Mouse (Mus musculus) MEL (cell line): ENCODE measurements around the gene Cabs1. TPM values are rescaled to one million over a fixed set of nuclear protein-coding genes. Genes with fewer than 3 reads are reported as not detected.

Source experiments
- DNase-seq: peaks from one replicate; pipeline ENCODE4 v3.0.0; 2011; ENCODE audit warnings: low read depth, low spot score
- H3K27ac ChIP-seq: 2 replicates; pipeline ENCODE4 v1.5.1; 2012; ENCODE audit warnings: low read depth, mild to moderate bottlenecking, control low read depth, low read length, moderate library complexity; ENCODE audit not compliant: control insufficient read depth
- H3K27me3 ChIP-seq, 2 experiments: fragments of 150-350 bp in 1 of 2; sonication (generic) in 1 of 2; 2 replicates each; pipeline ENCODE4 v1.6.1; 2012; ENCODE audit warnings: low read length in 2 of 2, mild to moderate bottlenecking in 2 of 2, improper control_type of control experiment in 1 of 2, moderate library complexity in 1 of 2; ENCODE audit not compliant: insufficient read depth in 2 of 2, control insufficient read depth in 1 of 2
- H3K36me3 ChIP-seq, 2 experiments: 2 replicates each; pipeline ENCODE4 v1.6.1; 2012 to 2014; ENCODE audit warnings: low read length in 2 of 2, improper control_type of control experiment in 1 of 2, inconsistent platforms in 1 of 2, mild to moderate bottlenecking in 1 of 2; ENCODE audit not compliant: insufficient read depth in 2 of 2, control insufficient read depth in 1 of 2
- H3K4me1 ChIP-seq, 2 experiments: fragments of 150-350 bp in 1 of 2; sonication (generic) in 1 of 2; 2 replicates each; pipeline ENCODE4 v1.6.1; 2012; ENCODE audit warnings: low read length in 2 of 2, improper control_type of control experiment in 1 of 2, mild to moderate bottlenecking in 1 of 2; ENCODE audit not compliant: insufficient read depth in 2 of 2, control insufficient read depth in 1 of 2
- H3K4me3 ChIP-seq, 2 experiments: fragments of 150-350 bp in 1 of 2; sonication (generic) in 1 of 2; 2 replicates each; pipeline ENCODE4 v1.5.1; 2012; ENCODE audit warnings: low read depth in 2 of 2, low read length in 2 of 2, mild to moderate bottlenecking in 2 of 2, moderate library complexity in 2 of 2, control low read depth in 1 of 2, improper control_type of control experiment in 1 of 2; ENCODE audit not compliant: control insufficient read depth in 1 of 2, insufficient read depth in 1 of 2
- H3K79me2 ChIP-seq: 2 replicates; pipeline ENCODE4 v1.6.1; 2012; ENCODE audit warnings: mild to moderate bottlenecking, low read length, moderate library complexity; ENCODE audit not compliant: control insufficient read depth, poor library complexity, insufficient read depth
- H3K9ac ChIP-seq: 2 replicates; pipeline ENCODE4 v1.6.1; 2012; ENCODE audit warnings: low read depth, mild to moderate bottlenecking, control low read depth, low read length, moderate library complexity; ENCODE audit not compliant: control insufficient read depth, poor library complexity, severe bottlenecking
- H3K9me3 ChIP-seq: fragments of 150-350 bp; sonication (generic); replicated peaks from 2 replicates; pipeline ENCODE4 v1.6.1; 2012; ENCODE audit warnings: mild to moderate bottlenecking, low read length, improper control_type of control experiment, moderate library complexity; ENCODE audit not compliant: insufficient read depth
- CHD1 ChIP-seq: IDR thresholded peaks from 2 replicates; pipeline ENCODE4 v1.6.1; 2012; ENCODE audit warnings: low read depth, mild to moderate bottlenecking, inconsistent platforms, low read length, improper control_type of control experiment
- CHD2 ChIP-seq: IDR thresholded peaks from 2 replicates; pipeline ENCODE4 v1.6.1; 2011; ENCODE audit warnings: low read length, improper control_type of control experiment
- E2F4 ChIP-seq: IDR thresholded peaks from 2 replicates; pipeline ENCODE4 v1.6.1; 2011; ENCODE audit warnings: low read depth, low read length, improper control_type of control experiment, borderline replicate concordance
- EP300 ChIP-seq, 2 experiments: IDR thresholded peaks; 2 replicates each; pipeline ENCODE4 v1.6.1; 2011; ENCODE audit warnings: improper control_type of control experiment in 2 of 2, low read length in 2 of 2, low read depth in 1 of 2, mild to moderate bottlenecking in 1 of 2
- ETS1 ChIP-seq: IDR thresholded peaks from 2 replicates; pipeline ENCODE4 v1.6.1; 2012; ENCODE audit warnings: low read depth, mild to moderate bottlenecking, inconsistent platforms, low read length, improper control_type of control experiment, moderate library complexity
- GATA1 ChIP-seq: IDR thresholded peaks from 2 replicates; pipeline ENCODE4 v1.6.1; 2011; ENCODE audit warnings: low read depth, low read length, improper control_type of control experiment
- HCFC1 ChIP-seq: IDR thresholded peaks from 2 replicates; pipeline ENCODE4 v1.6.1; 2012; ENCODE audit warnings: low read depth, mild to moderate bottlenecking, inconsistent platforms, low read length, improper control_type of control experiment, moderate library complexity
- JUND ChIP-seq: IDR thresholded peaks from 2 replicates; pipeline ENCODE4 v1.6.1; 2011; ENCODE audit warnings: low read depth, mild to moderate bottlenecking, improper control_type of control experiment, low read length
- KAT2A ChIP-seq: conservative IDR thresholded peaks from 2 replicates; pipeline ENCODE4 v1.6.1; 2012; ENCODE audit warnings: low read depth, low read length, improper control_type of control experiment, inconsistent platforms
- MEF2A ChIP-seq: IDR thresholded peaks from 2 replicates; pipeline ENCODE4 v1.6.1; 2014; ENCODE audit warnings: low read depth, mild to moderate bottlenecking, inconsistent platforms, low read length, improper control_type of control experiment; ENCODE audit not compliant: poor library complexity, insufficient replicate concordance, severe bottlenecking; ENCODE audit errors: extremely low read depth
- POLR2A ChIP-seq, 2 experiments: IDR thresholded peaks; 2 replicates each; pipeline ENCODE4 v1.6.1; 2011 to 2012; ENCODE audit warnings: low read length in 2 of 2, mild to moderate bottlenecking in 2 of 2, control low read depth in 1 of 2, improper control_type of control experiment in 1 of 2, low read depth in 1 of 2, moderate library complexity in 1 of 2; ENCODE audit not compliant: control insufficient read depth in 1 of 2, insufficient read depth in 1 of 2, poor library complexity in 1 of 2
- POLR2AphosphoS2 ChIP-seq: IDR thresholded peaks from 2 replicates; pipeline ENCODE4 v1.6.1; 2011; ENCODE audit warnings: low read length, improper control_type of control experiment
- SMC3 ChIP-seq: IDR thresholded peaks from 2 replicates; pipeline ENCODE4 v1.6.1; 2011; ENCODE audit warnings: low read depth, low read length, improper control_type of control experiment
- TBP ChIP-seq: IDR thresholded peaks from 2 replicates; pipeline ENCODE4 v1.8.0; 2011; ENCODE audit warnings: low read depth, low read length, improper control_type of control experiment
- USF1 ChIP-seq: IDR thresholded peaks from 2 replicates; pipeline ENCODE4 v1.6.1; 2014; ENCODE audit warnings: low read depth, mild to moderate bottlenecking, inconsistent platforms, low read length, improper control_type of control experiment, moderate library complexity
- ZC3H11A ChIP-seq: IDR thresholded peaks from 2 replicates; pipeline ENCODE4 v1.6.1; 2012; ENCODE audit warnings: low read depth, mild to moderate bottlenecking, inconsistent platforms, low read length, improper control_type of control experiment
- ZKSCAN1 ChIP-seq: IDR thresholded peaks from 2 replicates; pipeline ENCODE4 v1.6.1; 2012; ENCODE audit warnings: low read depth, mild to moderate bottlenecking, inconsistent platforms, low read length, improper control_type of control experiment, moderate library complexity
- ZNF384 ChIP-seq: IDR thresholded peaks from 2 replicates; pipeline ENCODE4 v1.6.1; 2012; ENCODE audit warnings: low read depth, mild to moderate bottlenecking, inconsistent platforms, low read length, improper control_type of control experiment
- polyA plus RNA-seq, 2 experiments: library from polyadenylated mRNA; stranded (reverse) in 1 of 2; unstranded in 1 of 2; fragments of >175 nt in 1 of 2; fragments of >200 nt in 1 of 2; gene quantifications; 2 replicates each; pipeline versions ENCODE4 v1.2.1 to v1.2.4; 2012; ENCODE audit warnings: low replicate concordance in 2 of 2, low read depth in 1 of 2; ENCODE audit not compliant: insufficient read length in 2 of 2, insufficient read depth in 1 of 2, missing spikeins in 1 of 2
- total RNA-seq: library from RNA; depleted of rRNA; stranded (reverse); fragments of 300-350 nt; gene quantifications from 2 replicates; pipeline ENCODE4 v1.2.3, GENCODE M21; 2012; rRNA removed

The Cabs1 gene
- total RNA-seq (not detected in 2 replicates), polyA plus RNA-seq (not detected)

DNA sequence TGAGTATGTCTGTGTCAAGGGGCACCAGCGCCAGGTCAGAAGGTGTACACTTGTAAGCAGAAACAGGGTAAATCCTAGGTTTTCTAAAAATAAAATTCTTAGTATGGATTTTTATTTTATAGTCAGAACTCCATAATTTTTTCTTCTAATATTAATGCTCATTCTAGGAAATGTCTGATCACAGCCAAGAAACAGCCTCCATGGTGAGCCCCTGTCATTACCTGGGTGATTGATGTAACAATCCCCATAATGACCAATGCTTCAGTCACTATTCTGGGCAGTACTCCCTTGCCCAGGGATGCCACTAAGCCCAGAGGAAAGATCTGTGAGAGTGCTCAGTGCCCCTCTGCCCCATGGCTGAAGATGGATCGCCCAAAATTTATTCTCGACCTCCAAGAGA, at the start of gene Cabs1:
Cabs1 (plus strand) TSS at position 301 of the 400 bp plus-strand sequence.
- Histone ChIP-seq H3K79me2 (no peaks in the 10 kb centered on the region), H3K9me3 (no peaks in the 10 kb centered on the region), H3K9ac (no peak within 1 kb of the TSS), H3K27me3 (no peaks in the 10 kb centered on the region), H3K27ac (no peak within 1 kb of the TSS), H3K4me1 (no peaks in the 10 kb centered on the region), H3K4me3 (no peak within 1 kb of the TSS), H3K36me3 (no peaks in the 10 kb centered on the region)
- DNase-seq: no peak
- no peak for TF ChIP-seq MEF2A
- TF ChIP-seq HCFC1: no peak
- no peak for TF ChIP-seq ETS1
- TF ChIP-seq KAT2A: no peak
- TF ChIP-seq EP300 (IDR thresholded peaks at IDR 0.05; ENCODE audit: low read depth in 1 of 2, low read length in 2 of 2): no peak
- TF ChIP-seq USF1: no peak

- no peak for TF ChIP-seq MEF2A
- TF ChIP-seq ETS1: no peak
- TF ChIP-seq E2F4: no peak
- TF ChIP-seq ZC3H11A: no peak
- no peak for TF ChIP-seq ZNF384
- no peak for TF ChIP-seq POLR2A (IDR thresholded peaks at IDR 0.05; ENCODE audit: control insufficient read depth in 1 of 2, insufficient read depth in 1 of 2, low read depth in 1 of 2, low read length in 2 of 2, poor library complexity in 1 of 2)
- TF ChIP-seq CHD1: no peak
- TF ChIP-seq SMC3: no peak
- TF ChIP-seq ZKSCAN1: no peak
- TF ChIP-seq POLR2AphosphoS2: no peak
- TF ChIP-seq CHD2: no peak
- no peak for TF ChIP-seq GATA1
- no peak for TF ChIP-seq JUND
- no peak for TF ChIP-seq TBP
- H3K4me1 ChIP-seq: no peaks in the 10 kb centered on the region
These were observed 47.6 kb upstream of the Cabs1 start for GRCm38 (mm10) chr5:87931603-87932002.

More at GRCm38 (mm10) chr5:87931603-87932002, 47.6 kb upstream of the Cabs1 start:
- no peak overlapping the region for H3K4me3 ChIP-seq
- no peak for DNase-seq
- no peaks in the 10 kb centered on the region for H3K9me3 ChIP-seq
- no peak overlapping the region for H3K27ac ChIP-seq
- no peaks in the 10 kb centered on the region for H3K36me3 ChIP-seq
- no peaks in the 10 kb centered on the region for H3K79me2 ChIP-seq
- H3K9ac ChIP-seq: no peak overlapping the region
- H3K27me3 ChIP-seq: no peaks in the 10 kb centered on the region
